Mouse (Mus musculus): ENCODE data around the gene Amh. TPM values are rescaled to one million over a fixed set of nuclear protein-coding genes. Genes with fewer than 3 reads are reported as not detected.

Amh gene
- total RNA-seq (2021): under 1 TPM; 0.41 to 0.45 TPM

GRCm38 (mm10) chr10:80804916-80805315 lies at the start of gene Amh:
TSS of gene Amh (plus strand) at chr10:80805243.
- intact Hi-C loops (cut with DNase I): loop anchor here (5.0 kb wide), 3 partner anchors 58 to 192 kb away; no protein-coding TSS in a partner anchor
- no peak for DNase-seq

DNA sequence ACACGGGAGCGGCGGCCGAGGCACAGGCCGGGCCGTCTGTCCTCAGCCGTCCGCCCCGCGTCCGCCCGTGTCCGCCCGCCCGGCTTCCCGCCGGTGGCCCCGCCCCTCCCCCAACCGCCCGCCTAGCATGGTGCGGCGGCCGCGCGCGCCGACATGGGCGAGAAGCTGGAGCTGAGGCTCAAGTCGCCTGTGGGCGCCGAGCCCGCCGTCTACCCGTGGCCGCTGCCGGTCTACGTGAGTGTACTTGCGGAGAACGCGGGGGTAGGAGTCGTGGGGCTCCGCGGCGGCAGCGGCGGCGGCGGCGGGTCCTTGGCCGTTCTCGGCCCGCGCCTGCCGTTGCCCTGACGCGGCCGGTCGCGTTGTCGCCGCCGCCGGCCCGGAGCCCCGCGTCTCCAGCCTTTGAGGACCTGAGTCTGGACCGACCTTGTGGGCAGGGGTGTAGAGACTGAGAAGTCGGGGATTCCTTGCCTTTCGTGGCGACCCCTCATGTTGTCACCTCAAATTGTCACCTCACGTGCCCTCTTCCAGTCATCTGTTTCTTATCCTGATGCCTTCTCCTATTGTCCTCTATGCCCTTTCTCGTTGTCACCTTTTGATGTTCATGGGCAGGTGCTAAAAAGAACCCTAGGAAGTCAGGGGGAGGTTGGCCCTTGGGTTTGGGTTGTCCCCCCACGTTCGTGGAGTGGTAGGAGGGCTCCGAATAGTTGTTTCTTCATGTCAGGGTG lies 49.6 kb upstream of the Amh start:
- intact Hi-C loops (cut with DNase I): no loop called here
- no peak for DNase-seq

DNA sequence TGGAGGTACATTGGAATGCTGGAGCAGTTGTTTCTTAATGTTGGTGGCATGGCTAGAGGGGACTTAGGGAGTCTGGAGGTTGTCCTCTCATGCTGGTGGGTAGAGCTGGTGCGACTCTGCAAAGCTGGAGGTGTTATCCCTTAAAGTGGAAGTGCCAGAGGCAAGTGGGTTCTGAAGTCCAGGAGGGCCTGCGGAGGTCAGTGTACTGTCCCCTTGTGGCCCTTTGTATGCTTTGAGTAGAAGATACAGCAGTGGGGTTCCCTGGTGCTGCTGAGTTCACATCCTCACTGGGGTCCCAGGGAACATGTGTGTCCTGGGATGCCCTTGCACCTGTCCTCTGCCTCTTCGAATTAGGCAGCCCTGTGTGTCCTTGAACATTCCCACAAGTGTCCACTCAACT lies 48.9 kb upstream of the Amh start:
- intact Hi-C loops (cut with DNase I): no loop called here
- DNase-seq: peak; percentile 41 to 56

GRCm38 (mm10) chr10:80756509-80756908 lies 48.5 kb upstream of the Amh start:
- intact Hi-C loops (cut with DNase I): no loop called here
- DNase-seq: no peak

DNA sequence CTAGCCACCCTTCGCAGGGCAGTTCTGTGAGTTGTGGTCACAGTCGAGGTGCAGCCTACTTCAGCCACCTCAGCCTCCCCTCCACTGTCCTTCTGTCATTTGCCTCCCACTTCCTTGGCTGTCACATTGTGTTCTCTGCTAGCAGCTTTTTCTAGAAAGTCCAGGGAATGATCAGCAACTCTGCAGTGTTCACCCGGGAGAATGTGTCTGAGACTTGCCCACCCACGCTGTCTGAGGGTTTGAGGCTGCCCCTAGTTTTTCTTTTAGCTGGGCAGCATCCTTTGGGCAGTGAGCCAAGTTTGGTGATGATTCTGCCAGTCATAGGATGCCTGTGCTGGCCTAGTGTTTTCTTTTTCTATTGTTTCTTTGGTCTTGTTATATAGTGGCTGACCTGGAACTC lies 48.1 kb upstream of the Amh start:
- intact Hi-C loops (cut with DNase I): loop anchor here (1.0 kb wide), 1 partner anchor 17 kb away; no protein-coding TSS in a partner anchor

GRCm38 (mm10) chr10:80757717-80758116 lies 47.3 kb upstream of the Amh start:
- intact Hi-C loops (cut with DNase I): loop anchor here (1.0 kb wide), 1 partner anchor 17 kb away; no protein-coding TSS in a partner anchor
- DNase-seq: peak; percentile 93 to 94

More for the DNA sequence above, 48.1 kb upstream of the Amh start:
- DNase-seq: peak; percentile 21 to 38

- DNase-seq: peak; percentile 24 to 57
- intact Hi-C loops (cut with DNase I): no loop called here
Measured at GRCm38 (mm10) chr10:80758651-80759050, 46.4 kb upstream of the Amh start.

GRCm38 (mm10) chr10:80760596-80761524 lies 44.2 kb upstream of the Amh start:
- intact Hi-C loops (cut with DNase I): no loop called here
- DNase-seq: no peak

DNA sequence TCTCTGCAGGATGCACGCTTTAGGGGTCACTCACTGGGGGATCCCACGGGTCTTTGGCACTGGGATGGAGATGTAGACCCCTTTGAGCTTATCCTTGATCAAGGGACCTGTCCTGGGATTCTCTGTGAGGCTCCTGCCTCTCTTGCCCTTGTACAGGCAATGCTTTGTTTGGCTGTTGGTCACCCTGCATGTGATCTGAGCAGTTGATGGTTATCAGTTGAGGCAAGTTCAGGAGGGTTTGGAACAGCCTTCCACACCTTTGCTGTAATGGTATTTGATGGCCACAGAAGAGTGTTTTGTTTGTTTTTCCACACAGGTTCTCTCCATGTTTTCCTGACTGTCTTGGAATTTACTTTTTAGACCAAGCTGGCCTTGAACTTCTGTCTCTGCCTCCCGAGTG lies 43.2 kb upstream of the Amh start:
- DNase-seq: no peak
- intact Hi-C loops (cut with DNase I): no loop called here

DNA sequence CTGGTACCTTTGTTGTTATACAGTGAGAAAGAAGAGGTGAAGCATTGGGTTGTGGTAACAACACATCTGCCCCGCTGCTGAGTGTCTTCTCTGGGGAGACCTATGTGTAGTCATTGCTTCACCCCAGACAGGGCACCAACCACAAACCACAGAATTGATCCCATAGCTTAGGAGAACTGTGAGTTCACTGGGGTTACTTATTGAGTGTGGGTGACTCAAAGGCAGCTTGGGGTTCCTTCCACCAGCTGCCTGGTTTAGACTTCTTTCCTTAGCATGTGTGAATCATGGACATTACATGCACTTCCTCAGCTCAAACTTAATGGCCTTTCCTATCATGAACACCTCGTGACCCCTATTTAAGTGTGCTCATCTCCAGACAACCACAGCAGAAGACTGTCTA lies 41.5 kb upstream of the Amh start:
- intact Hi-C loops (cut with DNase I): no loop called here
- no peak for DNase-seq

DNA sequence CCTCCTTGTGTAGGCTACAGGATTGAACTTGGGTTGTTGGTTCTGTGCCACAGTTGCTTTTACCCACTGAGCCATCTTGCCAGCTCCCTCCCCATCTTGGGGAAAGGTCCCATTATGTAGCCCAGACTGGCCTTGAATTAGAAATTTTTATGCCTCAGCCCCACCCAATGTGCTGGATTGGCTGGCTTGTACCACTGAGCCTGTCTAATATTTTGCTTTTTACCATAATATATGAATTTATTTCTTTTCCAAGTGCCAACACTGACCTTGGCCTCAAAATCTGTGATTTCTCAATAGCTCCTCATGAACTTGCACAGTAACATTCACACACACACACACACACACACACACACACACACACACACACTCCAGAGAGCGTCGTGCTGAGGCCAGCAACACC lies 39.3 kb upstream of the Amh start:
- DNase-seq: no peak
- intact Hi-C loops (cut with DNase I): no loop called here

GRCm38 (mm10) chr10:80766161-80766815 lies 38.8 kb upstream of the Amh start:
- peak; percentile 31 to 40 for DNase-seq
- intact Hi-C loops (cut with DNase I): no loop called here

- DNase-seq: no peak
- intact Hi-C loops (cut with DNase I): no loop called here
Measured at GRCm38 (mm10) chr10:80768365-80768764, 36.7 kb upstream of the Amh start.

DNA sequence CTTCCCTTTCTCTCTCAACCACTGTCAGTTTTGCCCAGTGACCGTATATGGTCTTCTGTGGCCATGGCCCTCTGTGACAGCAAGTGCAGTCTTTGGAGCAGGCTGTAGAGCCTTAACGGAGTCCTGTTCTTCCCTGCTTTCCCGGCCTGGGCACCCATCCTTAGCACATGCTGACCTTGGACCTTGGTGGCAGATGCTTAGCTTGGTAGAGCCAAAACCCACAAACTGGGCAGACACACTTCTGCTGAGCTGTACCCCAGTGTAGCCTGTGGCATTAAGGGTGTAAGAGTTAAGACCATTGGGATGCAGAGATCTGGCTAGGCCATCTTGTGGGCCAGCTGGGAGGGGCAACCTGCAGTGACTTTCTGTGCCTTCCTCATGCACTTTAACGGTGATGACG lies 31.2 kb upstream of the Amh start:
- no peak for DNase-seq
- intact Hi-C loops (cut with DNase I): loop anchor here (1.0 kb wide), 2 partner anchors 17 to 27 kb away; no protein-coding TSS in a partner anchor

- DNase-seq: peak; percentile 91 to 94
- intact Hi-C loops (cut with DNase I): loop anchor here (1.0 kb wide), 2 partner anchors 17 to 27 kb away; no protein-coding TSS in a partner anchor
Measured at GRCm38 (mm10) chr10:80774549-80774948, 30.5 kb upstream of the Amh start.

DNA sequence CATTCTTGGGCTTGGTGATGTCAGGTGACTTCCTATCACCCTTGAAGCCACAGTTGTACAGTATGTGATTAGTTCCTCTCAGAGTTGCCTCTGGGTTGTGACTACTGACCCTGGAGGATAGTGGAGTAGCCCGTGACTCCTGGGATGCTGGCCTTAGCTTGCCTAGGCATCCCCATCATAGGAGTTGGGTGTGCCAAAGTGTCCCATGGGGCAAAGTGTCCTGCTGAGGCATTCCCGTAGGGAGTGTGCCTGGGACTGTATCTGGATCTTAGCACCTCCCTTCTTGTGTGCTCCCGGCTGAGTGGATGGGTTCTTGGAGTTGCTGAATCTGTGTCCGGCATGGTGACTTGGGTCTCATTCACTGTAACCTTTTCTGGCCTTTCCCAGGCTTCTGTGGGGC lies 30.1 kb upstream of the Amh start:
- intact Hi-C loops (cut with DNase I): loop anchor here (1.0 kb wide), 2 partner anchors 18 to 28 kb away; no protein-coding TSS in a partner anchor
- no peak for DNase-seq

GRCm38 (mm10) chr10:80775731-80776130 lies 29.3 kb upstream of the Amh start:
- intact Hi-C loops (cut with DNase I): no loop called here
- DNase-seq: no peak

DNA sequence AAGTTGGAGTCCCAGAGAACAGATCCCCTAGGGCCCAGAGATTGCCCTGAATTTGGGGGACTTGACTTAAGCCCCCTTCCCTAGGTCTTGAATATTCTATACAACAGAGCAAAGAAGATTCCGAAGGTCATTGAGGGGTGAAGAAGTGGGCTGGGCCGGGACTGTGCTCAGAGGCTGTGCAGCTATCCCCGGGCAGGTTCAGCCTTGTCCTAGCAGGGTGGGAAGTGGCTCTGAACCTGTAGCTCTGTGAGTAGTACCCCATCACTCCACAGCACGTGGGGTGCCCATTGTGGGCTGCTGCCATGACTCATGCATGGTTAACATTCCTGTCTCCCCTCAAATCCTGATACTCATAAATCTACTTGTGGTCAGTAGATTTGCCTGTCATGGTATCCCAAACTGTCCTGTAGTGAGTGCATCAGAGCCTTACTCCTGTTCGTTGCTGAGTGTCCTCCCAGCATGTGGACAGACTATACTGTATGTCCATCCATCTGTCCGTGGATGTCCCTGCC lies 28.6 kb upstream of the Amh start:
- DNase-seq: no peak
- intact Hi-C loops (cut with DNase I): no loop called here

DNA sequence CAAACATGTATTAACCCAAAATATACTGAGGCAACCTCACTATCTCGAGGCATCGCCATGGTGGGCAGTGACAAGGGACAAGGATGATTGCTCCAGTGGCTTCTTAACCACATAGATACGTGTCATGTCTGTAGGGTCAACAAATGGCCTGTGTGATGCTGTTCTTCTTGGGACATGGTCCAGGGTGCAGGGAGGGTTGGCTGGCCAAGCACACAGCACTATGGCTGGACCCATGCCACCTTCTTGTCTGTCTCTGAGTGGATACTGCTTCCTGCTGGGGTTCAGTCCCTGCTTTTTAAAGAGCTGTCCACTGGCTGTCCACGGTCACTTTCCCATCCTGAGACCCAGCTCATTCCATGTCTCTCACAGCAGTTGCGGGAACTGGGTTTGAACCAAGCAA lies 27.9 kb upstream of the Amh start:
- no peak for DNase-seq
- intact Hi-C loops (cut with DNase I): no loop called here

DNA sequence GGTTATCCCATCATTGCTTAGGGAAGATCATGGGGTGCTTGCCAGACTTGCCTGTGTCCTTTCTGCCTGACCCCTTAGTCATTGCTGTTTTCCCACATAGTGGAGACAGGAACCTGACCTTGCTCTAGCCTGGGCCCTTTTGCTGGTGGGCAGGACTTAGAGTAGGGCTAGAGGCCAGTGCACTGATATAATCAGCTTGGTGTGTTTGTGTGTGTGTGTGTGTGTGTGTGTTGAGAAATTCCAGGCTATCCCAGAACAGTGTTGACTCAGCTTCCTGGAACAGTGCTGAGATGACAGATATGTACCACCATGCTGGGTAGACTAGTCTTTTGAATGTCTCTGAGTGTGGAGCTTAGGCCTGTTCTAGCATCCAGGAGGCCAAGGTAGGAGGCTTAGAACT lies 25.5 kb upstream of the Amh start:
- no peak for DNase-seq
- intact Hi-C loops (cut with DNase I): no loop called here

GRCm38 (mm10) chr10:80784302-80784701 lies 20.7 kb upstream of the Amh start:
- intact Hi-C loops (cut with DNase I): no loop called here
- DNase-seq: no peak

Data from heart, postnatal 10 days (tissue).